Mouse (Mus musculus) bone marrow macrophage, adult 2 months (primary cell): Measurements from ENCODE around the gene Hbp1.

Source experiments
- CTCF ChIP-seq: IDR thresholded peaks from 2 replicates; pipeline ENCODE4 v1.5.1; 2012; ENCODE audit warnings: low read depth, mild to moderate bottlenecking, low read length, moderate library complexity
- POLR2A ChIP-seq: IDR thresholded peaks from 2 replicates; pipeline ENCODE4 v1.6.1; 2012; ENCODE audit warnings: mild to moderate bottlenecking, low read depth, low read length, borderline replicate concordance

DNA sequence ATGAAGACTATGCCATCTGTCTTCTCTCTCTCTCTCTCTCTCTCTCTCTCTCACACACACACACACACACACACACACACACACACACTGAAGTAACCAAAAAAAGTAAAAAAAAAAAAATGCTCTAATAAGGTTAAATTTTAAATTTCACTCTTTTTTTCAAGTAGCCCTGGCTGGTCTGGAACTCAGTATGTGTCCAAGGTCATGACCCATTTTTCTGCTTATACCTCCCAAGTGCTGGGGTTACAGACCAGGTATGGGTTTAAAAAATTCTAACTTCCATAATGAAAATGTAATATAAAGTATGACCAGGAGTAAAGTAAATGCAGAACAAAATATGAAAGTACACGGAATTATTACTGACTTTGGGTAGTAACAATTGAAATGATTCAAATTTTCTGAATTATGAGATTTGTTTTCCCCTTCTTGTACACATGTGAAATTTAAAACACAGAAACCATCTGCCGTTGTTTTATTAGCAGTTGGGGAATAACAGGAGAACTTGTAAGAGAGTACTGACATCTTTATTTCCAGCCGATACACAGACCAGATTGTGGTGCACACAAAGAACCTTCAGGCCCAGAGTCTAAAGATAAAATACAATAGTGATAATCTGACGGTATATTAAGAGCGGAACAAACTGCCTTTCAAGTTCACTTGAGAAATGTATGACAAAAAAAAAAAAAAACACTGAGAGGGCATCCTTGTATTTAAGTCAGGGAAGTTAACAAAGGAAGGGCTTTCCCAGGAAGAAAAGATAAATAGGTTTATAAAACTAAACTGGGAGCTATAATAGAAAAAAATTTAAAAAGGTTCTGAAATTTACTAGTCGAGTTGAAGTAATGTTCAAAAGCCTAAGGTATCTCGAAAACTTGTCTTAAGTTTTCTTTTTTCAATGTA, 2.0 kb downstream of the Hbp1 start:
- TF ChIP-seq POLR2A (no peak), CTCF (no peak)
